ENCODE assay signal across 12 mouse cellular contexts in the genomic region with DNA sequence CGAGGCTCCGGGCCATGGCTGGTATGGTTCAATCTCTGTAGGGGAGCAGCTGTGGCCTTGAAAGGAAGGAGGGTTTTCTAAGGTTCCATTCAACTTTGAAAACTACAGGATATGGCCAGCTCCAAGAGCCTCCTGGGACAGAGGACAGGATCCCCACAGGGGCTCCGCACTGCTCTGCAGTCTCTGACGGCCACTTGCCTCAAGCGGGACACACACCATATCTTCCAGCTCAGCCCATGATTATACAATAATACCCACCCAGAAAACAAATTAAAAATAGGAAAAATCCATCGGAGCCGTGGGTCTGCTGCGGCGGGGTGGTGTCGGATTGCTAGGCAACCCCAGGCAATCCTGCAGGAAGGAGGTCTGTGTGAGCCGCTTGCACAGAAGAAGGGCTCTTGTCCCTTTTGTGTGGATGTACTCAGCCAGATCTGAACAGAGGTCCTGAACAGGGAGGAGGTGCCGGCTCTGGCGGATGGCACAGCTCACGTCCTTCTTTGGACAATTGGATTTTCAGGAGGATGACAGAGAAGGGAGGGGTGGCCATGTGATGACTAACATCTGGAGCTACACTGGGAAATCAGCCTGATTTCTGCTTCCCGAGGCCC. TPM values are rescaled to one million over a fixed set of nuclear protein-coding genes. Genes with fewer than 3 reads are reported as not detected.
DNase-seq lines count a peak whose midpoint lies in the region; ATAC-seq lines count a peak whose summit lies in the region.
"Had no signal": no experiment of that assay in that cellular context is flagged by ENCODE, and none has a peak within 500 bp of the region (broad histone marks: within the 10 kb centered on the region; RNA-seq: fewer than 3 reads in every experiment).

No protein-coding gene starts in this region.

- peak overlapping the region; percentile 10; the same call in 1 of the 2 replicates for H3K9ac ChIP-seq in forebrain, embryonic 14.5 days (ENCODE audit: low read length)
- 0 out of 2 replicates have a peak overlapping the region, but pooled peaks have one; percentile 26 for H3K9ac ChIP-seq in limb, embryonic 13.5 days
- H3K9ac ChIP-seq: heart, embryonic 13.5 days; liver, embryonic 13.5 days had no signal

- no peaks in the 10 kb centered on the region for H3K36me3 ChIP-seq in forebrain, embryonic 14.5 days (ENCODE audit: control insufficient read depth, insufficient read depth, low read length)
- no peaks in the 10 kb centered on the region for H3K36me3 ChIP-seq in limb, embryonic 13.5 days
- H3K36me3 ChIP-seq: heart, embryonic 13.5 days; liver, embryonic 13.5 days had no signal

- peak overlapping the region; percentile 15; the same call in 1 of the 2 replicates for H3K4me2 ChIP-seq in forebrain, embryonic 14.5 days (ENCODE audit: low read length)
- peak overlapping the region; percentile 25; the same call in 1 of the 2 replicates for H3K4me2 ChIP-seq in limb, embryonic 13.5 days (replicated peaks)
- H3K4me2 ChIP-seq: heart, embryonic 13.5 days; liver, embryonic 13.5 days had no signal

- peak; percentile 66 for ATAC-seq in forebrain, embryonic 14.5 days
- ATAC-seq in limb, embryonic 13.5 days (ENCODE audit: low FRiP score, low read depth), result no peak
- ATAC-seq: intestine, embryonic 16.5 days had no signal

- 5% methylated on average over 15 of the region's 15 CpGs for WGBS in forebrain, embryonic 14.5 days
- 24% methylated on average over 15 of the region's 15 CpGs for WGBS in limb, embryonic 13.5 days

- DNase-seq in right cerebral cortex, postnatal 4 days, result peak; percentile 44
- DNase-seq in right cerebral cortex, postnatal 36 days (ENCODE audit: low spot score in 2 of 2), result no peak
- peak; percentile 37 for DNase-seq in forebrain, embryonic 14.5 days (ENCODE audit: low spot score)
- no peak for DNase-seq in urinary bladder, postnatal 4 days (ENCODE audit: low spot score in 2 of 2)
- DNase-seq in cerebellum, adult 9-11 months, result no peak
- no peak for DNase-seq in T-cell, adult 2 months (ENCODE audit: low spot score)
- no peak for DNase-seq in cerebellum, adult 18-20 months
- DNase-seq: liver, embryonic 13.5 days had no signal

- peaks cover 13% of the 10 kb centered on the region for H3K4me1 ChIP-seq in forebrain, embryonic 14.5 days (ENCODE audit: control insufficient read depth, insufficient read depth, low read length)
- H3K4me1 ChIP-seq in limb, embryonic 13.5 days, result peaks cover 15% of the 10 kb centered on the region
- H3K4me1 ChIP-seq: liver, embryonic 13.5 days; megakaryocyte, embryonic 14.5 days had no signal

- no peaks in the 10 kb centered on the region for H3K27me3 ChIP-seq in forebrain, embryonic 14.5 days (replicated peaks; ENCODE audit: control insufficient read depth, insufficient read depth, low read length)
- H3K27me3 ChIP-seq in limb, embryonic 13.5 days, result peaks cover 14% of the 10 kb centered on the region

- no peak overlapping the region for H3K4me3 ChIP-seq in forebrain, embryonic 14.5 days (ENCODE audit: low read depth, low read length)
- H3K4me3 ChIP-seq in limb, embryonic 13.5 days, result no peak overlapping the region
- H3K4me3 ChIP-seq: heart, embryonic 13.5 days; liver, embryonic 13.5 days; megakaryocyte, embryonic 14.5 days had no signal

- H3K27ac ChIP-seq in forebrain, embryonic 14.5 days (ENCODE audit: low read depth, low read length), result peak overlapping the region; percentile 40; the same call in 1 of the 2 replicates
- no peak overlapping the region; the same call in 1 of the 2 replicates for H3K27ac ChIP-seq in limb, embryonic 13.5 days
- H3K27ac ChIP-seq: heart, embryonic 13.5 days; liver, embryonic 13.5 days had no signal

- H3K9me3 ChIP-seq in forebrain, embryonic 14.5 days (replicated peaks; ENCODE audit: control insufficient read depth, low read length), result no peaks in the 10 kb centered on the region
- H3K9me3 ChIP-seq in limb, embryonic 13.5 days, result no peaks in the 10 kb centered on the region
- H3K9me3 ChIP-seq: heart, embryonic 13.5 days; liver, embryonic 13.5 days; megakaryocyte, embryonic 14.5 days had no signal

RNA-seq across cellular contexts. Expression of a gene that starts 5.1 kb away (rescaled TPM):
- 28.2 and 32.3 TPM in 2 replicates for polyA plus RNA-seq in forebrain, embryonic 14.5 days (2014; fragmentation: Nextera tagmentation; extraction: Ambion mirVana)
- polyA plus RNA-seq in limb, embryonic 13.5 days (2015; fragmentation: Nextera tagmentation; extraction: Ambion mirVana), result 0.93 and 1.2 TPM in 2 replicates

Comparison
In these comparisons a context has a peak if more than half of its experiments do, and no peak if none do; other contexts are left out.
1. DNase-seq: peak in right cerebral cortex, postnatal 4 days (single experiment) and forebrain, embryonic 14.5 days (single experiment); none in right cerebral cortex, postnatal 36 days (0 of 2), urinary bladder, postnatal 4 days (0 of 2), cerebellum, adult 9-11 months (single experiment), T-cell, adult 2 months (single experiment) and cerebellum, adult 18-20 months (0 of 2).
2. RNA of a gene that starts 5.1 kb away (polyA plus RNA-seq): 28.2 to 32.3 TPM in forebrain, embryonic 14.5 days; 0.93 to 1.2 TPM in limb, embryonic 13.5 days; every median in the first group is over 10 times any median in the second.